In the genomic region with DNA sequence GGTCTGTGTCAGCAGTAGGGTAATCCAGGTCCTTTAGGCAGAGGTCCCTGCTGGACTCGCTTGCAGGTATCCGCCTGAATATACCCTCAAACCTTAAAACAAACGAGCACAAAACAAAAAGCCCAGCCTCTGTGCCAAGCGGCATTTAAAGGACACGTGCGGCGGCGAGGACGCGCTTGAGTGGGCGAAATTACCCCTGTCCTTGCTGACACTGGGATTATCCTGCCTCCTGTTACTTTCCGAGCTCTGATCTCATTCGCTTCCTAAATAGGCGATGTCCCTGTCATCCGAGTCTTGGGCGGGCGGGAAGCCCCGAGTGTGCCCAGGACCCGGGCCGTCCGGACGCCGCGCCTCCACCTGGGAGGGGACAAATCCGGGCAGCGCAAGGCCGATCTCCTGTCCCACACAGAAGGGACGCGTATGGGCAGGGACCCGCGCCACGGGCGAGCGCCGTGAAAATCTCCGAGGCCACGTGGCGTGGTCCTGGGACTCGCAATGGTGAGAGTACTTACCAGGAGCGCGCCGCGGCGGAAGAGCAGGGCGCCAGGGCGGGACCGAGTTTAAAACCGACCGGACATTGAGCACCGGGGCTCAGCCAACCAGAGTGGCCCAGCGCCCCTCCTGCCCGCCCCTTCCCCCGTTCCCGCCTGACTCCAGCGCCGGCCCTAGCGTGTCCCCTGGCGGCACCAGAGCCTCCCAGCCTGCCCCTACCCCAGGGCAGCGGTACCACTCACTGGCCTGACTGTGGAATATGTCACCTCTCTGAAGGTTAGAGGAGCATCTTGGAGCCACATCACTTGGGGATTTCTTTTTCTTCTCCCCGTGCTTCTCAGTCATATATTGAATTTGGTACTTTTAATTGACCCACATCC, we compare ENCODE assay signal across 8 mouse cellular contexts. TPM values are rescaled to one million over a fixed set of nuclear protein-coding genes. Genes with fewer than 3 reads are reported as not detected.
A peak's percentile ranks its signal among the peaks of the same experiment; 100 is the strongest.
DNase-seq lines count a peak whose midpoint lies in the region; ATAC-seq and TF ChIP-seq lines count a peak whose summit lies in the region.

No protein-coding gene starts in this region.

- TF ChIP-seq POLR2A in embryonic fibroblast, embryonic 13.5 days (IDR thresholded peaks at IDR 0.05; ENCODE audit: low read depth, low read length), result peak; percentile 76

- ATAC-seq in kidney, embryonic 14.5 days (ENCODE audit: low FRiP score, low TSS enrichment), result peak; percentile 100
- ATAC-seq in limb, embryonic 15.5 days (ENCODE audit: insufficient number of reproducible peaks, low FRiP score, low TSS enrichment, low read depth), result peak; percentile 95
- ATAC-seq in midbrain, postnatal 0 days (ENCODE audit: low FRiP score), result peak; percentile 93

- H3K27ac ChIP-seq in embryonic fibroblast, embryonic 13.5 days (ENCODE audit: insufficient read depth, low read length), result peak overlapping the region; percentile 63
- H3K27ac ChIP-seq in kidney, embryonic 14.5 days (ENCODE audit: low read depth, low read length), result peak overlapping the region; percentile 42; the same call in 1 of the 2 replicates
- peak overlapping the region; percentile 77 for H3K27ac ChIP-seq in limb, embryonic 15.5 days
- no peak overlapping the region for H3K27ac ChIP-seq in midbrain, postnatal 0 days (ENCODE audit: low read depth, low read length)

- no peaks in the 10 kb centered on the region for H3K4me1 ChIP-seq in embryonic fibroblast, embryonic 13.5 days (ENCODE audit: control insufficient read depth, insufficient read depth, low read length)
- no peaks in the 10 kb centered on the region for H3K4me1 ChIP-seq in kidney, embryonic 14.5 days (ENCODE audit: control insufficient read depth, insufficient read depth, low read length)
- H3K4me1 ChIP-seq in limb, embryonic 15.5 days, result peaks cover 6% of the 10 kb centered on the region; the same call in 1 of the 2 replicates
- H3K4me1 ChIP-seq in midbrain, postnatal 0 days (ENCODE audit: insufficient read depth, low read length), result no peaks in the 10 kb centered on the region

- H3K4me2 ChIP-seq in kidney, embryonic 14.5 days (replicated peaks; ENCODE audit: low read depth, low read length), result peak overlapping the region; percentile 63
- H3K4me2 ChIP-seq in limb, embryonic 15.5 days, result peak overlapping the region; percentile 67
- H3K4me2 ChIP-seq in midbrain, postnatal 0 days (ENCODE audit: low read depth, low read length, poor library complexity, severe bottlenecking), result peak overlapping the region; percentile 70

- WGBS in kidney, embryonic 14.5 days, result 6% methylated on average over 59 of the region's 60 CpGs
- WGBS in limb, embryonic 15.5 days, result 6% methylated on average over 60 of the region's 60 CpGs
- 5% methylated on average over 55 of the region's 60 CpGs for WGBS in midbrain, postnatal 0 days

- TF ChIP-seq CTCF in embryonic fibroblast, embryonic 13.5 days (IDR thresholded peaks at IDR 0.05; ENCODE audit: borderline replicate concordance, insufficient read depth, low read length), result peak; percentile 40; the same call in 1 of the 2 replicates
- peak; percentile 53 for TF ChIP-seq CTCF in midbrain, postnatal 0 days (IDR thresholded peaks at IDR 0.05)

- peaks cover 29% of the 10 kb centered on the region for H3K36me3 ChIP-seq in kidney, embryonic 14.5 days (ENCODE audit: control insufficient read depth, insufficient read depth, low read length)
- H3K36me3 ChIP-seq in limb, embryonic 15.5 days, result peaks cover 28% of the 10 kb centered on the region
- no peaks in the 10 kb centered on the region for H3K36me3 ChIP-seq in midbrain, postnatal 0 days (ENCODE audit: insufficient read depth, low read length)

- H3K9ac ChIP-seq in kidney, embryonic 14.5 days (ENCODE audit: low read depth, low read length), result peak overlapping the region; percentile 81
- peak overlapping the region; percentile 78 for H3K9ac ChIP-seq in limb, embryonic 15.5 days
- H3K9ac ChIP-seq in midbrain, postnatal 0 days (replicated peaks; ENCODE audit: low read length, poor library complexity, severe bottlenecking), result peak overlapping the region; percentile 57

- peak overlapping the region; percentile 80 for H3K4me3 ChIP-seq in embryonic fibroblast, embryonic 13.5 days (ENCODE audit: insufficient read depth, low read length)
- peak overlapping the region; percentile 76 for H3K4me3 ChIP-seq in kidney, embryonic 14.5 days (ENCODE audit: low read length)
- peak overlapping the region; percentile 75 for H3K4me3 ChIP-seq in limb, embryonic 15.5 days
- H3K4me3 ChIP-seq in midbrain, postnatal 0 days (ENCODE audit: low read depth, low read length), result peak overlapping the region; percentile 71

- DNase-seq in A20 (ENCODE audit: low read depth, low spot score), result peak; percentile 76
- DNase-seq in adrenal gland, postnatal 4 days (ENCODE audit: low spot score in 2 of 2), result peak; percentile 39 to 70
- peak; percentile 81 to 83 for DNase-seq in heart, adult 9 months (ENCODE audit: low spot score in 2 of 2)
- peak; percentile 46 for DNase-seq in midbrain, postnatal 0 days (ENCODE audit: low spot score)
- peak; percentile 79 to 81 for DNase-seq in spleen, postnatal 36 days (ENCODE audit: low spot score in 2 of 2)

- peaks cover 31% of the 10 kb centered on the region for H3K9me3 ChIP-seq in kidney, embryonic 14.5 days (ENCODE audit: control insufficient read depth, low read length)
- peaks cover 10% of the 10 kb centered on the region for H3K9me3 ChIP-seq in limb, embryonic 15.5 days
- no peaks in the 10 kb centered on the region for H3K9me3 ChIP-seq in midbrain, postnatal 0 days (ENCODE audit: low read length)

- H3K27me3 ChIP-seq in kidney, embryonic 14.5 days (ENCODE audit: control insufficient read depth, insufficient read depth, low read length), result no peaks in the 10 kb centered on the region
- H3K27me3 ChIP-seq in limb, embryonic 15.5 days, result no peaks in the 10 kb centered on the region
- H3K27me3 ChIP-seq in midbrain, postnatal 0 days (ENCODE audit: insufficient read depth, low read length), result no peaks in the 10 kb centered on the region

RNA-seq across cellular contexts. Expression of a gene that starts 27.9 kb away (rescaled TPM):
- 10 to 100 TPM; 66.8 to 71.4 TPM for total RNA-seq in adrenal gland, postnatal 4 days (2021)
- 51.5 and 66.9 TPM in 2 replicates for polyA plus RNA-seq in embryonic fibroblast, embryonic 13.5 days (2011; ENCODE audit: insufficient read length, low read depth, missing spikeins)
- polyA plus RNA-seq in kidney, embryonic 14.5 days (2014; fragmentation: Nextera tagmentation; extraction: Ambion mirVana), result 41.8 and 50.8 TPM in 2 replicates
- 54.5 and 54.6 TPM in 2 replicates for polyA plus RNA-seq in limb, embryonic 15.5 days (2015; fragmentation: Nextera tagmentation; extraction: Ambion mirVana)
- total RNA-seq in midbrain, postnatal 0 days (2014; rRNA removed), result 69.3 and 85.3 TPM in 2 replicates
- 144 and 151 TPM in 2 replicates for polyA plus RNA-seq in midbrain, postnatal 0 days (2015; fragmentation: Nextera tagmentation; extraction: Ambion mirVana)
